Mouse (Mus musculus): ENCODE results near the gene Tmem45b. TPM values are rescaled to one million over a fixed set of nuclear protein-coding genes. Genes with fewer than 3 reads are reported as not detected.
A peak's percentile ranks its signal among the peaks of the same experiment; 100 is the strongest.

Tmem45b gene
- polyA plus RNA-seq, 1 experiment: 1.6 TPM

DNA sequence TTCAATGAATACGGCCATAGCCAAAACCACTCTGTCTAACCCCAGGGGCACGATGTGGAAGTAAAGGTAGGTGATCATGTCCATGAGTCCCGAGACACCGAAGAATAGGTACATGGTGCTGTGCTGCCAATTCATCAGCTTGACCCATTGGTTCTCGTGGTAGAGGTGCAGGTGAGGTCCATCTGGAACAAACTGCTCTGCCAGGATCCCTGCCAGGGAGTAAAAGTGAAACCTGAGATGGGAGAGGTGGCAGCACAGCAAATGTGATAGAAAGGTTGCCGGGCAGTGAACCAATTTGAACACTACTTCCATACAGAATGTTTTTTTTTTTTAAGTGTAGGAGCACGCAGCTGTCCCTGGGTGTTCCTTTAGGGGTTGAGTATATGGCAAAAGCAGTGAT, 35.3 kb downstream of the Tmem45b start:
- no peak overlapping the region for H3K9ac ChIP-seq (ENCODE audit: low read depth, poor library complexity, severe bottlenecking)
- H3K4me1 ChIP-seq (ENCODE audit: control insufficient read depth, insufficient read depth, low read length): peaks cover 3% of the 10 kb centered on the region
- H3K27me3 ChIP-seq (ENCODE audit: control insufficient read depth, insufficient read depth, low read length, poor library complexity, severe bottlenecking): no peaks in the 10 kb centered on the region
- TF ChIP-seq POLR2A (IDR thresholded peaks at IDR 0.05; ENCODE audit: insufficient read depth, low read length) (no peak), CTCF (IDR thresholded peaks at IDR 0.05; ENCODE audit: low read depth, low read length) (no peak), EP300 (IDR thresholded peaks at IDR 0.05; ENCODE audit: insufficient read depth, low read depth, low read length) (no peak)
- no peak overlapping the region for H3K4me3 ChIP-seq (ENCODE audit: low read depth, low read length)
- no peak overlapping the region for H3K27ac ChIP-seq (ENCODE audit: insufficient read depth, low read length)
- no peaks in the 10 kb centered on the region for H3K36me3 ChIP-seq (ENCODE audit: control insufficient read depth, insufficient read depth, low read length, poor library complexity, severe bottlenecking)
- no peaks in the 10 kb centered on the region for H3K9me3 ChIP-seq (replicated peaks; ENCODE audit: control insufficient read depth, insufficient read depth, low read length, poor library complexity, severe bottlenecking)

DNA sequence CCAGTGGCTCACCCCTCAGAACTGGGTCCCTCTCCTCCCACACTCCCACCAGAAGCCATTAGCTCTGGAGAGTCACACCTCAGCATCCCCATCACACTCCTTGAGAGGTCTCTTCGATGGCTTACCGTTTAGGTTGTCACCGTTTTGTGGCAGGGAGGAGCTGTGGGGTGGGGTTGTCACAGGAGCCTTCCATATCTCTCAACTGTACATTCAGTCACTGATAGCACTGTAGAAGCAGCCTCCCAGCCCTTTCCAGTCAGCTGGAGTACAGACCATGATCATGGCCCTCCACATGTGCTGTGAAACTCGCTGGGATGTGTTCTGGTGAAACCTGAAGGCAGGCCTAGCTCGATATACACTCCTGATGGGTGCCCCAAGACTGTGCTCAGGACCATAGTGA, 42.1 kb downstream of the Tmem45b start:
- H3K27me3 ChIP-seq (ENCODE audit: control insufficient read depth, insufficient read depth, low read length, poor library complexity, severe bottlenecking): no peaks in the 10 kb centered on the region
- peaks cover 37% of the 10 kb centered on the region for H3K36me3 ChIP-seq (ENCODE audit: control insufficient read depth, insufficient read depth, low read length, poor library complexity, severe bottlenecking)
- H3K9me3 ChIP-seq (replicated peaks; ENCODE audit: control insufficient read depth, insufficient read depth, low read length, poor library complexity, severe bottlenecking): no peaks in the 10 kb centered on the region
- H3K9ac ChIP-seq (ENCODE audit: low read depth, poor library complexity, severe bottlenecking): no peak overlapping the region
- no peaks in the 10 kb centered on the region for H3K4me1 ChIP-seq (ENCODE audit: control insufficient read depth, insufficient read depth, low read length)
- H3K27ac ChIP-seq (ENCODE audit: insufficient read depth, low read length): no peak overlapping the region
- TF ChIP-seq CTCF (IDR thresholded peaks at IDR 0.05; ENCODE audit: low read depth, low read length): no peak
- TF ChIP-seq EP300 (IDR thresholded peaks at IDR 0.05; ENCODE audit: insufficient read depth, low read depth, low read length): no peak
- no peak for TF ChIP-seq POLR2A (IDR thresholded peaks at IDR 0.05; ENCODE audit: insufficient read depth, low read length)
- no peak overlapping the region for H3K4me3 ChIP-seq (ENCODE audit: low read depth, low read length)

GRCm38 (mm10) chr9:31418821-31419220, 45.4 kb downstream of the Tmem45b start:
- Histone ChIP-seq H3K27me3 (ENCODE audit: control insufficient read depth, insufficient read depth, low read length, poor library complexity, severe bottlenecking) (no peaks in the 10 kb centered on the region), H3K4me3 (ENCODE audit: low read depth, low read length) (no peak overlapping the region), H3K4me1 (ENCODE audit: control insufficient read depth, insufficient read depth, low read length) (no peaks in the 10 kb centered on the region), H3K36me3 (ENCODE audit: control insufficient read depth, insufficient read depth, low read length, poor library complexity, severe bottlenecking) (peaks cover 58% of the 10 kb centered on the region), H3K9me3 (replicated peaks; ENCODE audit: control insufficient read depth, insufficient read depth, low read length, poor library complexity, severe bottlenecking) (no peaks in the 10 kb centered on the region), H3K9ac (ENCODE audit: low read depth, poor library complexity, severe bottlenecking) (no peak overlapping the region), H3K27ac (ENCODE audit: insufficient read depth, low read length) (no peak overlapping the region)
- TF ChIP-seq EP300 (IDR thresholded peaks at IDR 0.05; ENCODE audit: insufficient read depth, low read depth, low read length) (no peak), CTCF (IDR thresholded peaks at IDR 0.05; ENCODE audit: low read depth, low read length) (no peak)

- no peaks in the 10 kb centered on the region for H3K9me3 ChIP-seq (replicated peaks; ENCODE audit: control insufficient read depth, insufficient read depth, low read length, poor library complexity, severe bottlenecking)
- no peak overlapping the region for H3K4me3 ChIP-seq (ENCODE audit: low read depth, low read length)
- peaks cover 65% of the 10 kb centered on the region for H3K36me3 ChIP-seq (ENCODE audit: control insufficient read depth, insufficient read depth, low read length, poor library complexity, severe bottlenecking)
- H3K27me3 ChIP-seq (ENCODE audit: control insufficient read depth, insufficient read depth, low read length, poor library complexity, severe bottlenecking): no peaks in the 10 kb centered on the region
- no peaks in the 10 kb centered on the region for H3K4me1 ChIP-seq (ENCODE audit: control insufficient read depth, insufficient read depth, low read length)
- no peak overlapping the region for H3K27ac ChIP-seq (ENCODE audit: insufficient read depth, low read length)
- TF ChIP-seq EP300 (IDR thresholded peaks at IDR 0.05; ENCODE audit: insufficient read depth, low read depth, low read length) (no peak), POLR2A (IDR thresholded peaks at IDR 0.05; ENCODE audit: insufficient read depth, low read length) (no peak), CTCF (IDR thresholded peaks at IDR 0.05; ENCODE audit: low read depth, low read length) (no peak)
- no peak overlapping the region for H3K9ac ChIP-seq (ENCODE audit: low read depth, poor library complexity, severe bottlenecking)
Measured at GRCm38 (mm10) chr9:31412165-31412564, 52.1 kb downstream of the Tmem45b start.

DNA sequence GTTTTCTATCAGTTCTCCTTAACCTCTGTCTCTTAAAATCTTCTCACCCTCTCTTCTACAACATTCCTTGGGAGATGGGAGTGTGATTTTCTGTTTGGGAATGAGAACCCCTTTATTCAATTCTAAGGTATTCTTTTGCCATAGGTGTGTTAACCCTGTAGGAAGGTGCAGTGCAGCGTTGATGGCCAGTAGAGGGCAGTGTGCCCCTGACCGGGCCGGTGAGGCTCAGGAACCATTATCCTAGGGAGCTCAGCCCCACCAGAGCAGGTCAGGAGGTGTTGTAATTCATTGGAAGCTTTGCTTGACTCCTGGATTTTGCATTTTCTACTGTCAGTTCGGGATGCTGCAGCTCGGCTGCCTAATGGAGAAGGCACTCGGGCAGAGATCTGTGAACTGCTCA, 59.0 kb downstream of the Tmem45b start:
- Histone ChIP-seq H3K4me3 (ENCODE audit: low read depth, low read length) (no peak overlapping the region), H3K36me3 (ENCODE audit: control insufficient read depth, insufficient read depth, low read length, poor library complexity, severe bottlenecking) (peaks cover 60% of the 10 kb centered on the region), H3K27ac (ENCODE audit: insufficient read depth, low read length) (no peak overlapping the region), H3K9me3 (replicated peaks; ENCODE audit: control insufficient read depth, insufficient read depth, low read length, poor library complexity, severe bottlenecking) (no peaks in the 10 kb centered on the region), H3K4me1 (ENCODE audit: control insufficient read depth, insufficient read depth, low read length) (no peaks in the 10 kb centered on the region), H3K27me3 (ENCODE audit: control insufficient read depth, insufficient read depth, low read length, poor library complexity, severe bottlenecking) (no peaks in the 10 kb centered on the region), H3K9ac (ENCODE audit: low read depth, poor library complexity, severe bottlenecking) (no peak overlapping the region)
- no peak for TF ChIP-seq POLR2A (IDR thresholded peaks at IDR 0.05; ENCODE audit: insufficient read depth, low read length)
- no peak for TF ChIP-seq EP300 (IDR thresholded peaks at IDR 0.05; ENCODE audit: insufficient read depth, low read depth, low read length)
- TF ChIP-seq CTCF (IDR thresholded peaks at IDR 0.05; ENCODE audit: low read depth, low read length): peak; percentile 97

- H3K27me3 ChIP-seq (ENCODE audit: control insufficient read depth, insufficient read depth, low read length, poor library complexity, severe bottlenecking): no peaks in the 10 kb centered on the region
- TF ChIP-seq POLR2A (IDR thresholded peaks at IDR 0.05; ENCODE audit: insufficient read depth, low read length) (no peak), CTCF (IDR thresholded peaks at IDR 0.05; ENCODE audit: low read depth, low read length) (peak; percentile 3)
- no peaks in the 10 kb centered on the region for H3K9me3 ChIP-seq (replicated peaks; ENCODE audit: control insufficient read depth, insufficient read depth, low read length, poor library complexity, severe bottlenecking)
- no peak overlapping the region for H3K27ac ChIP-seq (ENCODE audit: insufficient read depth, low read length)
- no peak overlapping the region for H3K4me3 ChIP-seq (ENCODE audit: low read depth, low read length)
- peaks cover 56% of the 10 kb centered on the region for H3K36me3 ChIP-seq (ENCODE audit: control insufficient read depth, insufficient read depth, low read length, poor library complexity, severe bottlenecking)
- no peaks in the 10 kb centered on the region for H3K4me1 ChIP-seq (ENCODE audit: control insufficient read depth, insufficient read depth, low read length)
- H3K9ac ChIP-seq (ENCODE audit: low read depth, poor library complexity, severe bottlenecking): no peak overlapping the region
Measured at GRCm38 (mm10) chr9:31404311-31404710, 60.0 kb downstream of the Tmem45b start.

Measured in ES-Bruce4 (cell line).